Mouse (Mus musculus) embryo, embryonic 11.5 days (tissue): Measurements from ENCODE around the gene Gtf2a2.

ENCODE experiments used
- DNase-seq: peaks from one replicate; pipeline ENCODE4 v3.0.0-alpha.2; 2012; ENCODE audit warnings: low read depth, low spot score

Gtf2a2 gene

GRCm38 (mm10) chr9:70012408-70012901, at the start of gene Gtf2a2:
TSS of gene Gtf2a2 (plus strand) at chr9:70012550.
- DNase-seq = peak; percentile 89

- DNase-seq = no peak
Measured at GRCm38 (mm10) chr9:69964370-69964769, 48.0 kb upstream of the Gtf2a2 start.

- DNase-seq = no peak
Measured at GRCm38 (mm10) chr9:69985526-69985925, 26.8 kb upstream of the Gtf2a2 start.

GRCm38 (mm10) chr9:69986063-69986462, 26.3 kb upstream of the Gtf2a2 start:
- no peak for DNase-seq

- DNase-seq = no peak
Measured at GRCm38 (mm10) chr9:69986571-69986970, 25.8 kb upstream of the Gtf2a2 start.

GRCm38 (mm10) chr9:69987579-69987978, 24.8 kb upstream of the Gtf2a2 start:
- peak; percentile 45 for DNase-seq

GRCm38 (mm10) chr9:69988706-69989302, 23.5 kb upstream of the Gtf2a2 start:
- DNase-seq = no peak

- peak; percentile 93 for DNase-seq
Measured at GRCm38 (mm10) chr9:69989303-69990121, 22.8 kb upstream of the Gtf2a2 start, which contains the start of gene Bnip2. TSS of gene Bnip2 (plus strand) at chr9:69989466.

- DNase-seq = no peak
Measured at GRCm38 (mm10) chr9:69990346-69990745, 22.0 kb upstream of the Gtf2a2 start.

- DNase-seq = no peak
Measured at GRCm38 (mm10) chr9:69992841-69993277, 19.5 kb upstream of the Gtf2a2 start.

GRCm38 (mm10) chr9:69993479-69993878, 18.9 kb upstream of the Gtf2a2 start:
- DNase-seq = no peak

GRCm38 (mm10) chr9:69994547-69994946, 17.8 kb upstream of the Gtf2a2 start:
- DNase-seq = no peak

GRCm38 (mm10) chr9:69999318-69999717, 13.0 kb upstream of the Gtf2a2 start:
- DNase-seq = no peak

GRCm38 (mm10) chr9:70003516-70003915, 8.8 kb upstream of the Gtf2a2 start:
- no peak for DNase-seq

- no peak for DNase-seq
Measured at GRCm38 (mm10) chr9:70006984-70007383, 5.4 kb upstream of the Gtf2a2 start.

GRCm38 (mm10) chr9:70007506-70008248, 4.7 kb upstream of the Gtf2a2 start:
- DNase-seq = no peak

- DNase-seq = no peak
Measured at GRCm38 (mm10) chr9:70009754-70010304, 2.5 kb upstream of the Gtf2a2 start.

- no peak for DNase-seq
Measured at GRCm38 (mm10) chr9:70010781-70011473, 1.4 kb upstream of the Gtf2a2 start.

- no peak for DNase-seq
Measured at GRCm38 (mm10) chr9:70011537-70012407, 578 bp upstream of the Gtf2a2 start.

GRCm38 (mm10) chr9:70015632-70016031, 3.3 kb downstream of the Gtf2a2 start:
- DNase-seq = no peak
